Mouse (Mus musculus): ENCODE results near the gene Cct6b. TPM values are rescaled to one million over a fixed set of nuclear protein-coding genes. Genes with fewer than 3 reads are reported as not detected.

Gene Cct6b
- under 1 TPM; 0.31 to 0.33 TPM for total RNA-seq (2023)

DNA sequence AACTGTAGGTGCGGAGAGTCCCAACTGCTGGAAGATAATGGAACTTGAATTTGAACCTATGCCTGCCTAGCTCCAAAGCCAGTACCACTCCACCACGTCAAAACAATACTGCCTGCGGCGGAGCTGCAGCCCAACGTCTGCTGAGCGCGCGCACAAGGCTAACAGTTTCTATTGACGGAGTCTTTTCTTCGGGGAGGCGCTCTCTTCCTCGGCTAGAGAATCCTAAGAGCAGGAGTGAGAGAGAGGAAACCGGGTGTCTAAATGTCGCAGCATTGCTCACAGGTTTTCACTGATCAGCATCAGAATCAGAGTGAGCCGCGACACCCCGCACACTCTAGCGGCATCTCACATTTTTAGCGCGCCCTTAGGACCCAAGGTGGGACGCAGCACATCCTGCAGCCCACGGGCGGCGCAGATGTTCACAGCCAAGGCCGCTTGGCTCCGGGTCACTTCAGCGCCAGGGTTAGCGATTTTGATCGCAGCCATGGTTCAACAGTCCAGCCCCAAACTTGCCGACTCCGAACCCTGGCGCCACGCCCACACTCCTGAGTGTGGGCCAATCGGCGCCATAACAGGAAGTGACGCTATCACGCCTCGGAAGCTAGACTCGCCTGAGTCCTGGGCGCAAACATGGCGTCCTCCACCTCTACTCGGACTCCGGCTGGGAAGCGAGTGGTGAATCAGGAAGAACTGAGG lies at the start of gene Cct6b, which contains the start of gene Zfp830:
TSS of gene Cct6b (minus strand) at position 580 of the 696 bp plus-strand sequence.
TSS of gene Zfp830 (plus strand) at position 604 of the 696 bp plus-strand sequence.

DNA sequence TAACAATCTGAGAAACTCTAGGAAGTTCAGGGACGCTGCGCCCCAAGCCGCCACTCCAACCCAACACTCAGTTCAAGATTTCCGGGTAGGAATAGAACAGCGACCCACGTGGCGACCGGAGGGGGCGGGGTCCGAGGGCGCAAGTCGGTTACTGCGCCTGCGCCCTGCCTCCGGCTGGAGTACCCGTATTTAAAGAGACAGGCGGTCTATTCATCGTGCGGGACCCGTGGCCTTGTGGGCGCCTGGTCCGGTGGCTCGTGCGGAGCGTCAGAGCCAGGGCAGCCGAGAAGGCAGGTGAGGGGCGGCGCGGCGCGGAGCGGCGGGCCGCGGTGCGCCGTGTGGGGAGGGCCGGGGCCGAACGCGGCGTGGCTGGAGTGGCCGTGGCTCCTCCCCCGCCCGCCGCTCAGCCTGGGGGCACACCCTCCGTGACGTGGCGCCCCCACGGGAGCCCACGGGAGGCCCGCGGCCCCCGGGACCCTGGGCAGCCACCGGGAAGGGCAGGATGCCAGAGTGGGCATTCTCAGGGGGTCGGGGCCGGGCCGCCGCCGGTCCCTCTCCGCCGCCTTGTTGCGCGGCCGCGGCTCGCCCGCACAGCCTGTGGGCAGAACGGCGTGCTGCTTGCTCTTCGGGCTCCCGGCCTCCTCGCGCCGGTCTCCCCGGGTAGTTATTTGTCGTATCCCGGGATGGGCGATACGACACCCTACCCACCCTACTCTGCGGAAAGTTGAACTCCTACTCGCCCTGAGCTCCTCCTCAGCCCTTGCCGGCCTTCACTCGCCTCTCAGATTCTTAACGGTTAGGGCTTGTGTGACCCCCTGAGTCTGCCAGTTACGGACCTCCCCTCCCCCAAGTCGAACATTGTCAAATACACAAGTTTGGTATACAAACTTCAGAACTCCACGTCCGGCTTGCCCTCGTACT lies 17.1 kb upstream of the Cct6b start, which contains the start of gene Lig3:
TSS of gene Lig3 (plus strand) at position 126 of the 921 bp plus-strand sequence.

Other genes with a start within 250 kb of the Cct6b start
- gene Zfp830, start within 50 bp of the Cct6b start, total RNA-seq (2023): 10 to 100 TPM; 28.5 to 29.1 TPM
- gene Lig3, start 16.8 kb upstream of the Cct6b start, total RNA-seq (2023): 10 to 100 TPM; 21.0 to 28.0 TPM
- 10 to 100 TPM; 59.8 to 67.6 TPM for gene Rffl, start 106.9 kb upstream of the Cct6b start, total RNA-seq (2023)
- gene Rad51d, start 126.3 kb upstream of the Cct6b start, total RNA-seq (2023): 10 to 100 TPM; 14.0 to 16.1 TPM
- not detected for gene Fndc8, start 127.8 kb upstream of the Cct6b start, total RNA-seq (2023)
- 10 to 100 TPM in 1 of 2 experiments, 1 to 10 TPM in 1; 8.2 to 10.9 TPM for gene Nle1, start 144.1 kb upstream of the Cct6b start, total RNA-seq (2023)
- gene Unc45b, start 146.2 kb upstream of the Cct6b start, total RNA-seq (2023): under 1 TPM in 1 of 2 experiments, not detected in 1; 0.13 TPM
- 10 to 100 TPM; 27.1 to 27.9 TPM for gene Slfn5, start 187.0 kb upstream of the Cct6b start, total RNA-seq (2023)
- 10 to 100 TPM; 10.2 to 12.7 TPM for gene Slfn9, start 227.5 kb upstream of the Cct6b start, total RNA-seq (2023)

All from neutrophil, adult 59 days (primary cell).